Mouse (Mus musculus): ENCODE measurements around the gene 2310050C09Rik. TPM values are rescaled to one million over a fixed set of nuclear protein-coding genes. Genes with fewer than 3 reads are reported as not detected.

The 2310050C09Rik gene
- not detected for total RNA-seq (2022)

- DNase-seq (ENCODE audit: low spot score), result no peak
These were observed at the start of gene 2310050C09Rik for GRCm38 (mm10) chr3:92870116-92870515. 2310050C09Rik (minus strand) TSS chr3:92870216.

- DNase-seq (ENCODE audit: low spot score), result no peak
These were observed 37.6 kb upstream of the 2310050C09Rik start for GRCm38 (mm10) chr3:92907571-92907970.

GRCm38 (mm10) chr3:92905182-92905581 is 35.2 kb upstream of the 2310050C09Rik start:
- no peak for DNase-seq (ENCODE audit: low spot score)

- no peak for DNase-seq (ENCODE audit: low spot score)
These were observed 33.6 kb upstream of the 2310050C09Rik start for GRCm38 (mm10) chr3:92903640-92904039.

GRCm38 (mm10) chr3:92902992-92903391 is 33.0 kb upstream of the 2310050C09Rik start:
- no peak for DNase-seq (ENCODE audit: low spot score)

GRCm38 (mm10) chr3:92894489-92894888 is 24.5 kb upstream of the 2310050C09Rik start:
- no peak for DNase-seq (ENCODE audit: low spot score)

- DNase-seq (ENCODE audit: low spot score), result no peak
These were observed 24.0 kb upstream of the 2310050C09Rik start for GRCm38 (mm10) chr3:92894063-92894462.

GRCm38 (mm10) chr3:92874180-92874579 is 4.2 kb upstream of the 2310050C09Rik start:
- DNase-seq (ENCODE audit: low spot score), result no peak

GRCm38 (mm10) chr3:92851186-92851585 is 18.8 kb downstream of the 2310050C09Rik start, which contains the start of gene Lce1l:
Lce1l (minus strand) TSS chr3:92851286.
- no peak for DNase-seq (ENCODE audit: low spot score)

GRCm38 (mm10) chr3:92827108-92827507 is 42.9 kb downstream of the 2310050C09Rik start, which contains the start of gene Kprp:
Kprp (minus strand) TSS chr3:92827247.
- DNase-seq (ENCODE audit: low spot score), result no peak

GRCm38 (mm10) chr3:92825808-92826207 is 44.2 kb downstream of the 2310050C09Rik start:
- DNase-seq (ENCODE audit: low spot score), result no peak

Other genes with a start within 250 kb of the 2310050C09Rik start
- gene Lce6a, start 248.6 kb downstream of the 2310050C09Rik start, total RNA-seq (2022), result not detected
- not detected for gene Lce1a1, start 221.9 kb downstream of the 2310050C09Rik start, total RNA-seq (2022)
- not detected for gene Lce1b, start 213.3 kb downstream of the 2310050C09Rik start, total RNA-seq (2022)
- not detected for gene Lce1a2, start 199.9 kb downstream of the 2310050C09Rik start, total RNA-seq (2022)
- not detected for gene Lce1c, start 191.0 kb downstream of the 2310050C09Rik start, total RNA-seq (2022)
- not detected for gene Lce1d, start 183.0 kb downstream of the 2310050C09Rik start, total RNA-seq (2022)
- gene Lce1e, start 161.1 kb downstream of the 2310050C09Rik start, total RNA-seq (2022), result not detected
- not detected for gene Lce1f, start 149.9 kb downstream of the 2310050C09Rik start, total RNA-seq (2022)
- gene Gm38119, start 131.1 kb downstream of the 2310050C09Rik start, total RNA-seq (2022), result not detected
- gene Lce1g, start 117.9 kb downstream of the 2310050C09Rik start, total RNA-seq (2022), result not detected
- not detected for gene Lce1h, start 105.2 kb downstream of the 2310050C09Rik start, total RNA-seq (2022)
- not detected for gene Lce1i, start 91.3 kb downstream of the 2310050C09Rik start, total RNA-seq (2022)
- gene Lce1j, start 79.7 kb downstream of the 2310050C09Rik start, total RNA-seq (2022), result not detected
- not detected for gene Lce1k, start 62.3 kb downstream of the 2310050C09Rik start, total RNA-seq (2022)
- gene Kprp, start 43.0 kb downstream of the 2310050C09Rik start, total RNA-seq (2022), result not detected
- gene Lce1l, start 18.9 kb downstream of the 2310050C09Rik start, total RNA-seq (2022), result not detected
- gene Lce3a, start 56.0 kb upstream of the 2310050C09Rik start, total RNA-seq (2022), result not detected
- gene Lce3b, start 62.8 kb upstream of the 2310050C09Rik start, total RNA-seq (2022), result not detected
- gene Lce3c, start 74.3 kb upstream of the 2310050C09Rik start, total RNA-seq (2022), result not detected
- gene Lce3d, start 87.2 kb upstream of the 2310050C09Rik start, total RNA-seq (2022), result not detected
- not detected for gene Lce3e, start 96.8 kb upstream of the 2310050C09Rik start, total RNA-seq (2022)
- not detected for gene Lce3f, start 122.0 kb upstream of the 2310050C09Rik start, total RNA-seq (2022)
- gene Crct1, start 145.5 kb upstream of the 2310050C09Rik start, total RNA-seq (2022), result not detected
- not detected for gene Lce1m, start 148.8 kb upstream of the 2310050C09Rik start, total RNA-seq (2022)
- not detected for gene Gm4858, start 198.6 kb upstream of the 2310050C09Rik start, total RNA-seq (2022)